Mouse (Mus musculus) embryonic fibroblast, embryonic 13.5 days (primary cell): ENCODE results near the gene Tanc2.

Source experiments
- CTCF ChIP-seq: IDR thresholded peaks from 2 replicates; pipeline ENCODE4 v1.5.1; 2011; ENCODE audit warnings: mild to moderate bottlenecking, control low read depth, low read length, moderate library complexity, borderline replicate concordance; ENCODE audit not compliant: insufficient read depth
- POLR2A ChIP-seq: IDR thresholded peaks from 2 replicates; pipeline ENCODE4 v1.6.1; 2011; ENCODE audit warnings: low read depth, mild to moderate bottlenecking, control low read depth, low read length, moderate library complexity

- no peak for TF ChIP-seq CTCF
- TF ChIP-seq POLR2A = no peak
Observed at GRCm38 (mm10) chr11:105944770-105945672, 355.2 kb downstream of the Tanc2 start.
